Mouse (Mus musculus) retina, adult 2 months (tissue): ENCODE measurements around the gene Uqcr11.

ENCODE experiments used
- DNase-seq: peaks from one replicate; pipeline ENCODE4 v3.0.0-alpha.2; 2012; ENCODE audit warnings: low read depth, low spot score

Uqcr11 gene

GRCm38 (mm10) chr10:80376160-80376559, 30.5 kb downstream of the Uqcr11 start:
- DNase-seq: peak; percentile 83

DNA sequence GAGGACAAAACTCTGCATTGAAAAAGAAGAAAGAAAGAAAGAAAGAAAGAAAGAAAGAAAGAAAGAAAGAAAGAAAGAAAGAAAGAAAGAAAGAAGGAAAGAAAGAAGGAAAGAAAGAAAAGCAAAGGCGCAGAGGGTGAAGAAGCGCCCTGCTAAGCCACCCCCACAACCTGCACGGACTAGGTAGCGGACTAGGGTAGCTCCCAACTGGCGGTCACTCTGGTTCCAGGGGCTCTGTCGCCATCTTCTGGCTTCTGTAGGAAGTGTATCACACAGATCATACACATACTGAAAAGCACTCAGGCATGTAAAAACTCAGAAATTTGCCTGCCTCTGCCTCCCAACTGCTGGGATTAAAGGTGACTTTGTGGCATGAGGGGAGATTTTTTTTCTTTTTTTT, 32.6 kb downstream of the Uqcr11 start:
- DNase-seq: peak; percentile 64

DNA sequence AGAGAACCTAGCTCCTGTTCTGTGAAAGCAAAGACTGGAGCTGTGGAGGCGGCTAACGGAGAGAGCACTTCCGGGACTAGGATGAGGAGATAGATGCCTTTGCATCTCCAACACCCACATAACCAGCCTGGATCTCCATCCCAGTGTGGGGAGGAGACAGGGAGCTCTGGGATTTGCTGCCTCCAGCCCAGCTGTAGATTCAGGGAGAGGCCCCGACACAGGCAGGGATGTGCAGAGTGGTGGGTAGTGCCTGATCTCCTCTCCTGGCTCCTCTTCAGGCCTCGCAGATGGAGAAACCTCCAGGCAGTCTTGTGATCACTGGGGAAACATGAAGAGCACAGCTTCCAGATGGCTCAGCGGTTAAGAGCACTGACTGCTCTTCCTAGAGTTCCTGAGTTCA, 33.9 kb downstream of the Uqcr11 start:
- DNase-seq: no peak

DNA sequence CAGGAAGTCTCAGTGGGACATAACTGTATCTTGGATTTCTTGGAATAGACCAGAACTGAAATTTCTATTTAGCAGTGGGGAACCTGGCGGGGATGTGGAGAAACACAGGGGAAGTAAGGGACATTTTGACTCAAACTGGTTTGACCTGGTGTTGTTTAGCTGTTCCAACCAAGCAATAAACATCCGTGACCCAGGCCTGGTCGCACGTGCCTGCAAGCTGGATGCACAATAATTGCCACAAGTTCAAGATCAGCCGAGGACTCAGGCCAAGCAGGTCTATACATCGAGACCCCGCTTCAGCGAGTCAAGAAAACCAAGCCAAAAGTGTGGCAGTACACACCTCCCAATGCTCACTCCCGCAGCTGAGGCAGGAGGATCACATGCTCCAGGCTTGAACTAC, 34.6 kb downstream of the Uqcr11 start:
- DNase-seq: no peak

GRCm38 (mm10) chr10:80371411-80371966, 35.1 kb downstream of the Uqcr11 start:
- no peak for DNase-seq

DNA sequence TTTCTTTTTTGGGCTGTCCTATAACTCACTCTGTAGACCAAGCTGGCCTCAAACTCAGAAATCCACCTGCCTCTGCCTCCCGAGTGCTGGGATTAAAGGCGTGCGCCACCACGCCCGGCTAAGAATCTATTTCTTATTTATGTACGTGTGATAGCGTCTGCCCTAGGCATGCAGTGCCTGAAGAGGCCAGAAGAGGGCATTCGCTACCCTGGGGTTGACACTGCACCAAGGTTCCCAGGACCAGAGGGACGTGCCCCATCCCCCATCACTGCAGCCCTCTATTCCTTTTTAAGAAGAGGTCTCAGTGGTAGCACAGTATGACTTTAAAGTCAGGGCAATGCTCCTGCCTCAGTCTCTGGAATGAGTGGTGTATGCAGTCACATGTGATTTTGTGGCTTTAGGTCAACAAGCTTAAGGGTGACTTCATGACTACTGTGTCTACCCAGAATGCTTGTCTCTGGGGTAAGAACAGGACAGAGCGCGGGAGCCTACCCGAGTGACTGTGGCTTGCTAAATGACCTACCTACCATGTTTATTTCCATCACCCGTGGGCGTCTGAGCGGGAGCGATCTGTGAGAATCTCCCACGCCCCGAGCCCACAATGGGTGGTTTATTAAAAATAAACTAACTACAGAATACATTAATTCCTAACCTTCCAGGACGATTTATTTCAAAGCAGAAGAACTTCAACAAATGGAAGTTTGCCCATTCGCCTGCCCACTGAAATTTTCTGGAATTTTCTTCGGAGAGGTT, 36.5 kb downstream of the Uqcr11 start:
- no peak for DNase-seq

- DNase-seq: no peak
Measured at GRCm38 (mm10) chr10:80368392-80368791, 38.2 kb downstream of the Uqcr11 start.

DNA sequence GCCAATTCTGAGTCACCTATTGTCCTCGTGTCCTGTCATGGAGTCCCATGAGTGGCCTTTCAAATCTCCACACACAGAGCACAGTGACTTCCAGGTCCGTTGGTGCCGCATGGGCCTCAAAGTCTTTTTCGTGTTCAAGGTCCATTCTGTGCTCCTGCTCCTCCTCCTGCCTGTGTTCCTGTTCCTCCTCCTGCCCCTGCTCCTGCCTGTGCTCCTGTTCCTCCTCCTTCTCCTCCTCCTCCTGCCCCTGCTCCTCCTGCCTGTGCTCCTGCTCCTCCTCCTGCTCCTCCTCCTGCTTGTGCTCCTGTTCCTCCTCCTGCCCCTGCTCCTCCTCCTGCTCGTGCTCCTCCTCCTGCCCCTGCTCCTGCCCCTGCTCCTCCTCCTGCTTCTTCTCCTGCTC, 38.7 kb downstream of the Uqcr11 start:
- no peak for DNase-seq

DNA sequence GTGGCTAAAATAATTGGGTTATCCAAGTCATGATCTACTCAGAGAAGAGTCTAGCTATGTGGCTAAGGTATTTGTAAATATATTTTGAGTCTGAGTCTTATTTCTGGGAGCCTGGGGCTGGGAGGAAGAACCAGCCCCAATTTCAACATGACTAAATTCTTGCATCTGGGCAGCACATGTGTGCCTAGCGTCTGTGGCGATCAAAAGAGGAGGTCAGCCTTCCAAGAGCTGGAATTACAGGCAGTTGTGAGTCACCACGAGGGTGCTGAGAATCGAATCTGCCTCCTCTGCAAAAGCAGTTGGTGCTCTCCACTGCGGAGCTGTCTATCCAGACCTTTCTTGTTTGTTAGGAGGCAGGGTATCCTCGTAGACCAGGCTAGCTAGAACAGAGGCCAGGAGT, 40.9 kb downstream of the Uqcr11 start:
- no peak for DNase-seq

GRCm38 (mm10) chr10:80363734-80364133, 42.9 kb downstream of the Uqcr11 start:
- no peak for DNase-seq

DNA sequence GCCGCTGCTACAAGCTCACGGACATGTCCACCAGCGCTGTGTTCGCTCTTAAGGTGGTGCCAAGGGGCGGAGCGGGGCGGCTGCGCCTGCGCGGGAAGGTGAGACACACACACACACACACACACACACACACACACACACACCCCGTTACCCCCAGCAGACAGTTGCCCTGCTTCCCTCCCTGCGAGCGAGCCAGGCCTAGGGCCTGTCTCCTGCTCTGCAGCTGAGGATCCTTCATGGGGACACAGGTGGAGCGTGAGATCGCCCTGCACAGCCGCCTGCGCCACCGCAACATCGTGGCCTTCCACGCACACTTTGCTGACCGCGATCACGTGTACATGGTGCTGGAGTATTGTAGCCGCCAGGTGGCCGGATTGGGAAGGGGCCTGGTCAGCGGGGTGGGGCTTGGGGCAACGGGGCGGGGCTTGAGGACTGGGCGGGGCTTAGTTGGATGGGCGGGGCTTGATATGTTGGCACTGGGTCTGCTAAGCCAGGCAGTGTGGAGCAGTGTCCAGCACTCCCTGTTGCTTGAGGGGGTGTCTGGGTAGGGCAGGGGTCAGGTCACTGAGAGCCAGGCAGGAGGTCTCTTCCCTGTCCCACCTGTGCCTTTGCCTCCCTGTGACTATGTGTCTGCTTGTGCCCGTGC, 48.5 kb downstream of the Uqcr11 start:
- DNase-seq: peak; percentile 75

DNA sequence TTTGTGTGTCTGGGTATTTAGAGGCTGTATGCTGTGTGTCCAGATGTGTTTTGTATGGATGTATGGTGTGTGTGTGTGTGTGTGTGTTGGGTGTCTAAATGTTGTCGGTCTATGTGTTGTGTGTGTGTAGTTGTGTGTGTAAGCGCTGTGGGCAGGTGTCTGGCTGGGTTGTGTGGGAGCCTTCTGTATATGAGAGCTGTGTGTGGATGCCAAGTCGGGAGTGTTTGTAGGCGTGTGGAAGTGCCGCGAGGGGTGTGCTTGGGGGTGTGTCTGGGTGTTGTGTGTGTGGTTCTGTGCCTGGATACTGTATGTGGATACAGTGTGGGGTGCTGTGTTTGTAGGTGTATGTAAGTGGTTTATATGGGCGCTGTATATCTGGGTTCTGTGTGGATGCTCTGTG, 49.3 kb downstream of the Uqcr11 start:
- no peak for DNase-seq

DNA sequence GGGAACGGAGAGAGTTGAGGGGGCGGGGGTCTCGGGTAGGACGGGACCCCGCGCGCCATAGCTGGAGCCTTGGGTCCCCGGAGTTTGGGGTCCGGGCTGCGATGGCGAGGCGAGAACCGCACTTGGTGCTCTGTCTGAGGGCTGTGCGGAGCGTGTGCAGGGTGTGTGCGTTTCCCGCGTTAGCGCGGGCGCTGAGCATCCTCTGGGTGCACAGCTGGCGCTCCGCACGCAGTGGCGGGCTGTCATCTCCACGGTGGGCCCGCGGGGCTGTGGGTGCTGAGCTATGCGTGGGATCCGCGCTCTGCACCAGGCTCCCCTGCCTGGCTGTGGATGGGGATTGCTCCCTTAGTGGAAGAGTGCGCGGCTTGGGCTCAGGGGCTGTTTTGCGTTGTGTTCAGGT, 49.9 kb downstream of the Uqcr11 start:
- DNase-seq: no peak

- peak; percentile 65 for DNase-seq
Measured at GRCm38 (mm10) chr10:80356001-80356682, 50.5 kb downstream of the Uqcr11 start, which contains the start of gene Plk5. Gene Plk5, plus strand, starts transcription at chr10:80356459.

DNA sequence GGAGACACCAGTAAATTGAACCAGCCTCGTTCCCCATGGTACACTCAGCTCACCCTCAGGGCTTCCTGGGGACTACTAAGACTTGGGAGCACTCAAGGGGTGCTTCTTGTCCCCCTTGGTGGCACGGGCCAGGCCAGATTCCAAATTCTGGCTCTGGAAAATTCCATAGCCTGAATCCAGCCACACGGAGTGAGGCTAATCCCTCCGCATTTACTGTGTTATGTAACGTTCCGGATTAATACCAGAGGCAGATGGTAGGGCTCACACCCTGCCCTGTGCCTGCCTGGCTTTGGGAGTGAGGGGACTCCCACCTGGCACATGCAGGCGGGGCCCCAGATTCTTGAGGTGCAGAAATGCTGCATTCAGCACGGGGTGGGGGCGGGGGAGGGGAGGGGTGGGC, 51.2 kb downstream of the Uqcr11 start:
- DNase-seq: peak; percentile 77
